Mouse (Mus musculus) cerebellum, adult 2 months (tissue): ENCODE measurements around the gene Tsc22d1.
A peak's percentile ranks its signal among the peaks of the same experiment; 100 is the strongest.

Source experiments
- CTCF ChIP-seq: fragments of 200-500 bp; IDR thresholded peaks from 2 replicates; pipeline ENCODE4 v1.5.1; 2011; ENCODE audit warnings: low read depth, mild to moderate bottlenecking, control low read depth, low read length, moderate library complexity, borderline replicate concordance; ENCODE audit not compliant: insufficient read depth
- POLR2A ChIP-seq: fragments of 200-500 bp; IDR thresholded peaks from 2 replicates; pipeline ENCODE4 v1.6.1; 2011; ENCODE audit warnings: low read length, control low read depth, borderline replicate concordance; ENCODE audit not compliant: insufficient read depth

DNA sequence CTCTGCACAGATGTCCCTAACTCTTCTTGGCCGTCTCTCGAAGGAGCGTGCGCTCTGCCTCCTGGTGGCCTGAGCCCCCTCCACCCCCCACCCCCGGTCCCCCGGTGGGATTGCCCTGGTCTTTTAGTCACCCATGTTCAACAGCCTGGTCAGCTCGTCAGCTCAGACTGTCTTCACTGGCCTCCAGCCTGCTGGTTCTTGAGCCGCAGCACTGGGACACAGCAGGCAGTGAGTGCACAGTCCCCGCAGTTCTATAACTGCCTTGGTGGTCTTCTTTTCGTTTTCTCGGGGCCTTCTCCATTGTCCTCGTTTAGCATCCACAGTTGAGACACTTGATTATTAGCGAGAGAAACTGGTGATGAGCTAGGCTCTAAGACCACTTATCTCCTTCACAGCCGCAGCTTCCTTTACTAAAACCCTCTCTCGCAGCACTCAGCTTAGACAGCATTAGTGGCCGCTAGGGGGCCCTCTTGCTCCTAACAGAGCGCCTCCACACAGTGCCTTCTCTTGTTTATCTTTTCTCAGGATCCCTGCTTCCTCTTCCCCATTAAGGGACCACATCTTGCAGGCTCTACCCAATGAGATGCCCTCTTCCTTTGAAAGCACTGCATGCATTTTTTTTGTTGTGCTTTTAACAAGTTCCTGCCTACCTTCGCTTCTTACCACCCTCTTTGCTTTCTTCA lies 52.0 kb downstream of the Tsc22d1 start:
- TF ChIP-seq CTCF = peak; percentile 60; the same call in 1 of the 2 replicates
- no peak for TF ChIP-seq POLR2A
